In the genomic region with DNA sequence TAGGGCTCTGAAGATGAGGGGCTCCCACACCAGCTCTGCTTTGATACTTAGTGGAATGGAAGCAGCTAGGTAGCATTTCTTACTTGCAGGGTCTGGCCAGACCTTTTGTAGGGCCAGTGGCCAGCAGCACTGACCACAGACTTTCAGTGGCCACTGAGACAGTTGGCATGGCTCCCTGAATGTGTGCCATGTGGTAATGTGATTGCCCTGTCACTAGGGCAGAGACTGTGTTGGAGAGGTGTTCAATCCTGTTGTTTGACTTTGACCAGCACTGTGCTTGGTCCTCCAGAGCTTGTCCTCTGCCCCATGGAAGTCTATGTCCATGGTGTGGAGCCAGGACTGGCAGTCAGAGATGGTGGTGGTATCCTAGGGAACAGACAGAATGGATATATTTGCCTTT, we compare ENCODE assay signal across 22 mouse cellular contexts. TPM values are rescaled to one million over a fixed set of nuclear protein-coding genes. Genes with fewer than 3 reads are reported as not detected.
DNase-seq lines count a peak whose midpoint lies in the region; ATAC-seq lines count a peak whose summit lies in the region.
"Had no signal": no experiment of that assay in that cellular context is flagged by ENCODE, and none has a peak within 500 bp of the region (broad histone marks: within the 10 kb centered on the region; RNA-seq: fewer than 3 reads in every experiment).

No protein-coding gene starts in this region.

- no peak for ATAC-seq in cerebellum, adult (ENCODE audit: insufficient number of reproducible peaks, low FRiP score, low TSS enrichment)
- ATAC-seq in kidney, embryonic 14.5 days (ENCODE audit: low FRiP score, low TSS enrichment) = no peak
- ATAC-seq: forebrain, embryonic 13.5 days; inflammation-experienced regulatory T-cells, adult 6 months; liver, embryonic 12.5 days had no signal

- H3K4me3 ChIP-seq in kidney, embryonic 14.5 days (ENCODE audit: low read length) = no peak overlapping the region
- H3K4me3 ChIP-seq: forebrain, embryonic 13.5 days; liver, embryonic 12.5 days; neural tube, embryonic 13.5 days; stomach, embryonic 15.5 days had no signal

- H3K4me1 ChIP-seq in kidney, embryonic 14.5 days (ENCODE audit: control insufficient read depth, insufficient read depth, low read length) = no peaks in the 10 kb centered on the region
- H3K4me1 ChIP-seq: forebrain, embryonic 13.5 days; stomach, embryonic 15.5 days had no signal

- no peak overlapping the region for H3K4me2 ChIP-seq in kidney, embryonic 14.5 days (replicated peaks; ENCODE audit: low read depth, low read length)
- H3K4me2 ChIP-seq: forebrain, embryonic 13.5 days; liver, embryonic 12.5 days; lung, embryonic 14.5 days; midbrain, embryonic 11.5 days; neural tube, embryonic 13.5 days; stomach, embryonic 15.5 days had no signal

- H3K9ac ChIP-seq in kidney, embryonic 14.5 days (ENCODE audit: low read depth, low read length) = no peak overlapping the region
- H3K9ac ChIP-seq: forebrain, embryonic 13.5 days; liver, embryonic 12.5 days; lung, embryonic 14.5 days; neural tube, embryonic 13.5 days; stomach, embryonic 15.5 days had no signal

- H3K27ac ChIP-seq in kidney, embryonic 14.5 days (ENCODE audit: low read depth, low read length) = no peak overlapping the region
- H3K27ac ChIP-seq: forebrain, embryonic 13.5 days; liver, embryonic 12.5 days; macrophage; neural tube, embryonic 13.5 days; stomach, embryonic 15.5 days had no signal

- peak; percentile 20 for DNase-seq in cerebellum, adult 11-12 months
- peak; percentile 47 for DNase-seq in kidney, adult 18-20 months
- DNase-seq in adipocyte (ENCODE audit: low spot score) = peak; percentile 76
- peak; percentile 26 for DNase-seq in cerebellum, adult 9-11 months
- no peak for DNase-seq in heart, adult 8-10 months (ENCODE audit: low spot score)
- DNase-seq in urinary bladder, adult 2 months (ENCODE audit: low spot score) = no peak
- DNase-seq: B cell, adult 2 months; heart, adult 11 months; lung, embryonic 14.5 days; right cerebral cortex, postnatal 14 days; thymus, adult 2 months had no signal

- H3K9me3 ChIP-seq in kidney, embryonic 14.5 days (ENCODE audit: control insufficient read depth, low read length) = no peaks in the 10 kb centered on the region
- H3K9me3 ChIP-seq: forebrain, embryonic 13.5 days; liver, embryonic 12.5 days; neural tube, embryonic 13.5 days; stomach, embryonic 15.5 days had no signal

- no peaks in the 10 kb centered on the region for H3K27me3 ChIP-seq in kidney, embryonic 14.5 days (ENCODE audit: control insufficient read depth, insufficient read depth, low read length)
- H3K27me3 ChIP-seq: forebrain, embryonic 13.5 days; liver, embryonic 12.5 days; neural tube, embryonic 13.5 days; stomach, embryonic 15.5 days had no signal

- no peaks in the 10 kb centered on the region; the same call in 1 of the 2 replicates for H3K36me3 ChIP-seq in kidney, embryonic 14.5 days (ENCODE audit: control insufficient read depth, insufficient read depth, low read length)

RNA-seq across cellular contexts. Expression of a gene that starts 9.5 kb away (rescaled TPM):
- polyA plus RNA-seq in kidney, embryonic 14.5 days (2014; fragmentation: Nextera tagmentation; extraction: Ambion mirVana) = 14.8 and 22.2 TPM in 2 replicates
- total RNA-seq in heart, adult 8-10 months (2022) = 10 to 100 TPM; 23.7 to 31.3 (median 28.8) TPM
- polyA plus RNA-seq in urinary bladder, adult 2 months (2012; rRNA removed) = 11.3 and 13.6 TPM in 2 replicates

RNA-seq across cellular contexts. Expression of a gene that starts 28.7 kb away (rescaled TPM):
- polyA plus RNA-seq in kidney, embryonic 14.5 days (2014; fragmentation: Nextera tagmentation; extraction: Ambion mirVana) = 0.45 and 0.49 TPM in 2 replicates
- total RNA-seq in heart, adult 8-10 months (2022) = under 1 TPM in 1 of 4 experiments, not detected in 3; 0.78 TPM
- polyA plus RNA-seq in urinary bladder, adult 2 months (2012; rRNA removed) = 0.10 and 0.16 TPM in 2 replicates
- total RNA-seq: layer of hippocampus, postnatal 25 days; left cerebral cortex, postnatal 25 days had no signal
- polyA plus RNA-seq: inflammation-experienced regulatory T-cells, adult 6 months had no signal

RNA-seq across cellular contexts. Expression of a gene that starts 49.0 kb away (rescaled TPM):
- polyA plus RNA-seq in kidney, embryonic 14.5 days (2014; fragmentation: Nextera tagmentation; extraction: Ambion mirVana) = 4.0 and 4.9 TPM in 2 replicates
- not detected for total RNA-seq in heart, adult 8-10 months (2022)
- polyA plus RNA-seq in urinary bladder, adult 2 months (2012; rRNA removed) = 1.4 and 1.8 TPM in 2 replicates
- total RNA-seq: left cerebral cortex, postnatal 25 days had no signal

RNA-seq across cellular contexts. Expression of a gene that starts 49.4 kb away (rescaled TPM):
- polyA plus RNA-seq in kidney, embryonic 14.5 days (2014; fragmentation: Nextera tagmentation; extraction: Ambion mirVana) = 0.84 and 0.97 TPM in 2 replicates
- under 1 TPM in 1 of 4 experiments, not detected in 3; 0.26 TPM for total RNA-seq in heart, adult 8-10 months (2022)
- 0.77 and 0.92 TPM in 2 replicates for polyA plus RNA-seq in urinary bladder, adult 2 months (2012; rRNA removed)
- polyA plus RNA-seq: inflammation-experienced regulatory T-cells, adult 6 months had no signal

Comparison
In these comparisons a context has a peak if more than half of its experiments do, and no peak if none do; other contexts are left out.
1. DNase-seq: peak in cerebellum, adult 11-12 months (single experiment), kidney, adult 18-20 months (single experiment), adipocyte (single experiment) and cerebellum, adult 9-11 months (single experiment); none in heart, adult 8-10 months (single experiment) and urinary bladder, adult 2 months (single experiment).